Mouse (Mus musculus): ENCODE measurements around the gene Stk4.
A peak's percentile ranks its signal among the peaks of the same experiment; 100 is the strongest.

Stk4 gene

DNA sequence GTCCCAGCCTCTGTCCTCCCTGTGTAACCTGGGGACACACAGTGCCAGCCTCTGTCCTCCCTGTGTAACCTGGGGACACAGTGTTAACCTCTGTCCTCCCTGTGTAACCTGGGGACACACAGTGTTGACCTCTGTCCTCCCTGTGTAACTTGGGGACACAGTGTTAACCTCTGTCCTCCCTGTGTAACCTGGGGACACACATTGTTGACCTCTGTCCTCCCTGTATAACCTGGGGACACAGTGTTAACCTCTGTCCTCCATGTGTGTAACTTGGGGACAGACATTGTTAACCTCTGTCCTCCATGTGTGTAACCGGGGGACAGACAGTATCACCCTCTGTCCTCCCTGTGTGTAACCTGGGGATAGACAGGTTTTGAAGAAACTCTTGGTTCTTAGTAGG lies 61.5 kb downstream of the Stk4 start:
- no peak for DNase-seq

GRCm38 (mm10) chr2:164134563-164134962 lies 64.4 kb downstream of the Stk4 start:
- no peak for DNase-seq

DNA sequence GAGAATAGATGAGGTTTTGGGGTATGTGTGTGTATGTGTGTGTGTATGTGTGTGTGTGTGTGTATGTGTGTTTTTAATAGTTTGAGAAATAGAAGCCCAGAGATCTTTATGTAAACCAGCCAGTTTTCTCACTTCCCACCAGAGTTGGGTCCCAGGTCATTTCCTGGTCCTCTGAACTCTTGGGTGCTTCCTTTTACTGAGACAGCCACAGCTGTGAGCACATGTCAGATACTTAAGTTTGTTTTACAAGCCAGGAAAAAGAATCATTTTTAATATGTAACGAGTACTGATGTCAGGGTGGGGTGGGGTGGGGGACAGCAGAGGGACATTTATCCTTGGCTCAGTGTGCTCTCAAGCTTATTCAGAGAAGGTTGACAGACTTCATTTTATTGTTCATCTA lies 65.2 kb downstream of the Stk4 start:
- DNase-seq: no peak

- peak; percentile 25 for DNase-seq
These were observed 66.3 kb downstream of the Stk4 start for GRCm38 (mm10) chr2:164136393-164136792.

- no peak for DNase-seq
These were observed 67.6 kb downstream of the Stk4 start for GRCm38 (mm10) chr2:164137754-164138153.

GRCm38 (mm10) chr2:164142021-164142420 lies 71.9 kb downstream of the Stk4 start:
- peak; percentile 18 for DNase-seq

DNA sequence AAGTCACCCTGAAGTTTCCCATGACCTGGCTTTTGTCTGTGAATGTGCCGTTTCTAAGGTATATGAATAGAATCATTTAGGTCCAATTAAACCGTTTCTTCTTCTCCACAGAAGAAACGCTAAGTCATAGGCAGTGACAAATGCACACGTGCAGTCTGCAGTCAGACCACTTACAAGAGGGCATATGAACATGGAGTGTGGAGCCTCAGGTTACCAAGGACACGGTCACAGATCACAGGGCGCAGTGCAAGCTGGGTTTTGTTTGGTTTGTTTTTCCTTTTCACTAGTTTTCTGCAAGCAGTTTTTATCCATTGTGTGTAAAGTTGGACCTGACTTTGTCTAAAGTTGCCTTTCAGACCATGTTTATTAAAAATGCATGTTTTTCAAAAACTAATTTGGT lies 73.9 kb downstream of the Stk4 start:
- DNase-seq: no peak

DNA sequence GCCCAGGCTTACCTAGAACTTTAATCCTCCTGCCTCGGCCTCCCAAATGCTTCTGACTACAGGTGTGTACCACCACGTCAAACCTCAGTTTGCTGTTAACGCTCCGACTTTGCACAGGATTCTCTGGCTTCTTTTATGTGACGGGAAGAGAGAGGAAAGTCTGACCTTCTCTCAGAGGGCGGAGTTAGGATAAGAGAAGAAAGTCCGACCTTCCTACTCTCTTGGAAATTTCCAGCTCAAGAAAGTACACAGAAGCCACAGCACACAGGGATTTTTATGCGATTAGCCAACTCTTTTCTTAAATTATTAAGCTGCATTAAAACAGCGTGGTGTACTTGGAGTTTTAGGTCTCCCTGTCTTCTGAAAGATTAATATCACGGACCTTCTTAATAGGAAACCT lies 74.4 kb downstream of the Stk4 start:
- DNase-seq: no peak

DNA sequence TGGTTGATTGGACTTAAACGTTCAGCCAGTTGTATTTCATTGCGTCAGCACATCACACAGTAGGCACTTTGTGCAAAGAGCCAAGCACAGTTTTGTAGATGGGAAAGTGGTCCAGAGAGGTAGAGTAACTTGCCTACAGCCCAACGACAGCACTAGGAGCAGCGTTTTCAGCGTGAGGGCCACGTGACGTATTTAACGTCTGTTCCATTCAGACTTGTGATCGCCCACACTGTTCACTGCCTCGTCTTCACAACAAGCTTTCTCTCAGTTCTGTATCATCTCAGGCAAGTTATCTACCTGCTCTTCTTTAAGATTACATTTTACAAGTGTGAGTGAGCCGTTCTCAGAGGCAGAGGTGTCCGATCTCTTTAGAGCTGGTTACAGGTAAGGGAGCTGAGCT lies 76.4 kb downstream of the Stk4 start:
- no peak for DNase-seq

GRCm38 (mm10) chr2:164150086-164150760 lies 80.1 kb downstream of the Stk4 start:
- DNase-seq: no peak

DNA sequence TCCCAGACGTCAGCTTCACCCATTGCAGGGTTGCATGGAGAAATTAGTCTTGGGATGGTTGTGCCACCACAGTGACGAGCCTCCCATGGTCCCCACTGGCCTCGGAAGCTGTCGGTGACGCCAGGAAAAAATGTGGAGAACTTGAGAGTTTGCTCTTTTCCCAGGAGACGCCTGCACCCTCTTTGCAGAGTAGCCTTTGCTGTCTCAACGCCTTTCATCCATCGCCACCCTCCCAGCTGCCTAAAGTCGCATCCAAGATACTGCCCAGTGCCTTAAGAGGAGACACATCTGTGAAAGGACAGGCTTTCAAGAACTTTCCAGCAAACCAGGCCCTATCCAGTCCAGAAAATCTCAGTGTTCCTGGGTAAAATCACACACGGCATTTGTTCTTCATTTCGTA lies 82.2 kb downstream of the Stk4 start:
- DNase-seq: no peak

- DNase-seq: peak; percentile 57
These were observed 83.9 kb downstream of the Stk4 start for GRCm38 (mm10) chr2:164154007-164154406.

DNA sequence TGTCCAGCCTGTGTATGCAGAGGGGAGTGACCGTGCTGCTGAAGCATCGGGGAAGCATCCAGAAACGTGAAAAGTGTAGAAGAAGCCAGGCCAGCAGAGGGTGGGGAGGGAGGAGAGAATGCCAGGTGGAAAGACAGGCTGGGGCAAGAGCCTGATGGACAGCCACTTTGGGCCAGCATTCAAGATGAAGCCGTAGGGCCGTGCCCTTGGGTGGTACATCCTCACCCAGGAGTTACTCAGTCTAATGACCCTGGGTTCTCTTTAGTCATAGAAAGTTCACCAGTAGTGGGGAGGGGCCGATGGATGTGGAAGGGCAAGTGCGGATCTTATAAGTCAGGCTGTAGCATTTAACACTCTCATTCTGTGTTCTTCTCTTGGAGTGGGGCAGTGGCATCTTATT lies 86.0 kb downstream of the Stk4 start:
- no peak for DNase-seq

GRCm38 (mm10) chr2:164158838-164159237 lies 88.7 kb downstream of the Stk4 start:
- DNase-seq: no peak

- no peak for DNase-seq
These were observed 91.5 kb downstream of the Stk4 start for GRCm38 (mm10) chr2:164161515-164162055.

GRCm38 (mm10) chr2:164164941-164165340 lies 94.8 kb downstream of the Stk4 start:
- no peak for DNase-seq

DNA sequence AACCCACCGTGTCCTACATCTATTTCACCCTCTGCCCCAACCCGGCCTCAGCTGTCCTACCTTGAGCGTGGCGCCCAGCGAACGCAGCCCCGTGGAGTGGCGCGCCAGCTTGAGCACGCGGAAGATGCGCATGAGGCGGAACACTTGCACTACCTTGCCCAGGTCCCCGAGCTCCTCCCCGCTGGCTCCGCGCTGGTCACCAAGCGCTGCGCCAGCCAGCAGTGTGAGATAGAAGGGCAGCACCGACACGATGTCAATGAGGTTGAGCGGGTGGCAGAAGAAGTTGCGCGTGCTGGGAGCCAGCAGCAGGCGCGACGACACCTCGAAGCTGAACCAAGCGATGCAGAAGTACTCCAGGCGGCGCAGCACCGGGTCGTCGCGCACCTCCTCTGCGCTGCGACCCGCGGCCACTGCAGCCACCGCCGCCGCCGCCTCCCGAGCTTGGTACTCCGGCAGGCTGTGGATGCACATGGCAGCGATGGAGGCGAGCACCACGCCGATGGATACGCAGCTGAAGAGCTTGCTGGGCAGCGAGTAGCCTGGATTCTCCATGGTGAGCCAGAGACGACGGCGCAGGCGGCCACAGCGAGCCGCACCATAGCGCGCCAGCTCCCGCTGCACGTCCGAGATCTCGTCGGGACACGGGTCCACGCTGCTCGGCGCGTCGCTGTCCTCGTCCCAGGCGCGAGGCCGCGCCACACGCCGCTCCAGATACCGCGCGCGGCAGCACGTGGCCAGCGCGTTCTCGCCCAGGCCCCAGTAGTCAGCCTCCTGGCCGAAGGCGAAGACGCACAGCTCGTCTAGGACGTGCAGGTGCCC lies 97.8 kb downstream of the Stk4 start:
- DNase-seq: no peak

DNA sequence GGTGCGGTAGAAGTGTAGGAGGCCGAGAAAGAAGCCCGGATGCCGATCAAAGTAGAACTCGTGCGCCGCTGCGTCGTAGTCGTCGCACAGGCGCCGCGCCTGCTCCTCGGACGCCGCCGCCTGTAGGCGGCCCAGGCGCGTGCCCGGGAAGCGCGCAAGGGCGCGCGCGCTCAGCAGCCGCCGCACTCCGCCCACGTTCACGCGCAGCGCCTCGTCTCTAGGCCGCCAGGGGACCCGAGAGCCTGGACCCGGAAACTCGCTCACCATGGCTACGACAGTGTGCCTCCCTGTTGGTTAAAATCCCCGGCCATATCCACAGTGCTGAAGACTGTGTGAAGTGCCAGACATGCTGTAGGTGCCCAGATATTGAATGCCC lies 98.4 kb downstream of the Stk4 start:
- no peak for DNase-seq

DNA sequence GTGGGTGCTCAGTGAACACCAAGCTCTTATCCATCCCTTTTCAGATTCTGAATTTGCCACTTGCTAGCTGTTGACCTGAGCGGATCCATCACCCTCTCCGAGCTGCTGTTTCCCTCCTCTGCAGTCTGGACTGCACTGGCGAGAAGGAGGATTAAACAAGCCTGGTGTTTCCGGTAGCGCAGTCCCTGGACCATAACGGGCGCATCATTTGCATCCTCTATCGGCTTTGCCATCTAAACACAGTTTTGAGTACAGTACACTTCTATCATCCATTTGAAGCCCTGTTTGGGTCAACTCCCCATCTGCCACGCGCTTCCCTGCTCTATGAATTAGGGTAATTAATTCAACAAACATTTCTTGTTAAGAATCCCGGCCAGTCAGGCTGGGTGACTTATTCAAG lies 100.2 kb downstream of the Stk4 start:
- no peak for DNase-seq

DNA sequence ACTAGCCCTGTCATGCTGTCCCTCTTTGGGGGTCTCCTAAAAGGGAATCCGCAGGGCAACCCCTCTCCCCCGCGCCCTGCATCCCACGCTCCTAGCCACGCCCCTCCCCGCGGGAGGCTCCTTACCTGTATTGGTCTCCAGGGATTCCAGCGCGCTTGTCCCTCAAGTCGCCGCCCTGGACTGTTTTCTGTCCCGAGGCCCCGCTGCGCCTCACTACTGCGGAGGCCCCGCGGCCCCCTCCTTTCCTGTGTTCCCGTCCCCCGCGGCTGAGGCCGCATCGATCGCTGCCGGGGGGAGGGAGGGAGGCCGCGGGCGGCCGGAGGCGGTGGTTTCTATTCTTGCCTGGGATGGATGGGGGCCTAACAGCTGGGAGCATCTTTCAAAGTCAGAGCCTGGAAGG lies 100.8 kb downstream of the Stk4 start, which contains the start of gene Kcns1:
Kcns1 (minus strand) TSS at position 212 of the 400 bp plus-strand sequence.
- DNase-seq: no peak

DNA sequence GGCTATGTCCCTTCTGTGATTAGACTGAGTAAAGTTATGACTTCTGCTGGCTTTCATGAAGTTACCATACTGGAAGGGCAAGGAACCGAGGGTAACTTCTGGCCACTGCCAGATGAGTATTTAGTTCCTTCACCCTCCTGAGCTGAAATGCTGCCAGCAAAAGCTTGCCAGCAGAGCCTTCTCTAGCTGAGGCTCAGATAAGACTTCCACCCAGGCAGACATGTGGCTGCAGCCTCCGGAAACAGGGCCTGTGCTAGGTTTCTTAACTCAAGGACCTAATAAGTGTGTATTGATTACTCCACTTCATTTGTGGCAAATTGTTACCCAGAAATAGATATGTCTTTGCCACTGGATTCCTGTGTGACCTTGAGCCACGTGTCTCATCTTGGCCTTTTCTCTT lies 103.3 kb downstream of the Stk4 start:
- no peak for DNase-seq

- no peak for DNase-seq
These were observed 104.7 kb downstream of the Stk4 start for GRCm38 (mm10) chr2:164174649-164175395.

GRCm38 (mm10) chr2:164175850-164176249 lies 105.7 kb downstream of the Stk4 start:
- DNase-seq: no peak

DNA sequence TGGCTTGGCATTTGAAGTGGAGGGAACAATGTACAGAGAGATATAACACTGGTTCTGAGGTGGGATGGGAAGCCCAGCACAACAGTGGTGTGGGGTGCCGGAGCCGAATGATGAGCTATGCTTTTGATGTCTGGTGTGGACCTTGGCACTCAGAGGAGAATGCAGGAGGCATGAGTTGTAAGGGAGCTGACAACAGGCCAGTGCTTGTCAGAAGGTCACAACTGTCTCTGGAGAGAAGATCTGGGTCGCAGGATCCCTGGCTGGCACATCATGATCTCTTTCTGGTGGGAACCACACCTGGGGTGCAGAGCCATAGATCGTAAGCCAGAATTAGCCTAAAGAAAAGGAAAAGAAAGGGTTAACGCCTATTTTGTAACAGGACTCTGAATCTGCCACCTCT lies 107.7 kb downstream of the Stk4 start:
- no peak for DNase-seq
